Mouse (Mus musculus) frontal cortex, postnatal 36 days (tissue): ENCODE measurements at regions not wholly inside any gene's neighbourhood (a gene's known extent, or its start where the extent isn't known, plus 50 kb on each side); places are given as distances from the start of the nearest gene placed in this dataset.

Experiments used
- DNase-seq, 2 experiments: peaks; one replicate each; pipeline ENCODE4 v3.0.0; 2022; ENCODE audit warnings: low spot score in 2 of 2

DNA sequence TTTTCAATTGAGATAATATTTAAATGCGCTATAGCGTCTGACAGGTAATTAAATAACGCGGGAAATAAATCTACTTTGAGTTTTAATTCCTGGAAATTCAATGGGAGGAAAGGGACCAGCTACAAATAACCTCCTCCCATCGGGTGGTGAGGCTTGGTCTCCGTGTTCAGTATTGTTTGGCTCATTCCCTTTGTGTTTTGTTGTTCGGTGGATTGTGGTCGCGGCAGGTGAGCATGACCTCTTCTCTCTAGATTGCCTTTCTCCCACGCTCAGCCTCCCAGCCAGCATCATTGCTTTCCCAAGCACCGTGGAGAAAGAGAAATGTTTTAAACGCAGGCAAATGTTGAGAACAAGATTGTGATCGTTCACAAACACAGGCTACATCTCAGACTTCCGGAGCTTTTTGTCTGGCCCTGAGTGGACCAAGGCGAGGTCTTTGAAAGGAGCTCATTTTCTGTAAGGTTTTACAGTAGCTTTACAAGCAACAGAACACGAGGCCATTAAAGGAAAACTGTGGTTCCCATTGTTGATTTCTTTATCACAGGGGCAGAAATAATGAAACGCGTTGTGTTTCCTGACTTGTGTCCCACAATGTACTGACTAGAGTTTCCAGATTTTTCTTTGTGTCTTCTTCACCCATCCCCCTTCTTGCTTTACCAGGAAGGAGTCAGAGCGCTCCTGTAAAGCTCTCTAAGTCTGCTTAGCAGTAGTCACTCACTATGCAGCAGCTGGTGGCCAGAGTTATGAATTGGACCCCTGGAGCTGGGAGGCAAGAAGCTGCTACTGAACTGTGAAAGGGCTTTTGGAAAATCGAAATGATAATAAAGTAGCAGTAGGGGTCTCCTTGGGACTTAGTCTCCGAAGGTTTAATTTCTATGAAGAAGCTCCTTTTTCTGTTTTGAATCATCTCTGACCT, 337.7 kb downstream of the Galc start:
- DNase-seq, result no peak

DNA sequence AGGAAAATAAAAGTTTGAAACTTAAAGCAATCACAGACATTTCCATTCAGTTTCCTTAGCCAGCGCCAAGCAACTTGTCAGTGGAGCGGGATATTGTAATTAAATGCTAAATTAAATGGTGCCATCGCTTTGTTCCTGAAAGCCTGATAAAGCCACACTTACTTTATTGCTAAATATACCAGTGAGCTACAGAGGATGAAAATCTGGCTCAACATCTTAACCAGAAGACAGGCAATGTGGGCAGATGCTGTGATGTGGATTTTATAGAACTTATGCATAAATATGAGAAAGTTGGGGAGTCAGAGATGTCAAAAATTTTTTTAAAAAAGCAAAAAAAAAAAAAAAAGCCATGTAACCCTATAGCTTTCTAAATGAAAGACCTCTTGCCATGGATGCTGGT, 340.8 kb downstream of the Galc start:
- peak; percentile 3 to 57 for DNase-seq

GRCm38 (mm10) chr12:97915026-97915425, 344.2 kb downstream of the Galc start:
- no peak for DNase-seq

- no peak for DNase-seq
Observed at GRCm38 (mm10) chr12:97912730-97913129, 346.5 kb downstream of the Galc start.

DNA sequence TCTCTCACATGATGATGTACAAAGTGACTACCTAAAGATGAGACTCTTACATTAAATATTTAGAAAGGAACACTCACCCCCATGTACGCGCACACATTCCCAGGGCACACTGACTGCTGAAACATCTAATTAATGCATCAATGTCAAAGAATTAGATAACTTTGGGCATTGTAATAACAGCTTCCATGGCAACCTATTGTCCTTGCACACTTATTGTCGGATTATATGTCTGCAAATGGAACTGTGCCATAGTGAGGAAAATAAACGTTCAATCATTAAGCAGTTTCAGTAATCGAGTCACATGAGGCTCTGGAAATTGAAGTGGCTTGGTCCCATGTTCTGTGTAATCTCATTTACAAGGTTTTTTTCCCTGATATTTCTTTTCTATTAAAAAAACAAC, 360.0 kb downstream of the Galc start:
- no peak for DNase-seq

DNA sequence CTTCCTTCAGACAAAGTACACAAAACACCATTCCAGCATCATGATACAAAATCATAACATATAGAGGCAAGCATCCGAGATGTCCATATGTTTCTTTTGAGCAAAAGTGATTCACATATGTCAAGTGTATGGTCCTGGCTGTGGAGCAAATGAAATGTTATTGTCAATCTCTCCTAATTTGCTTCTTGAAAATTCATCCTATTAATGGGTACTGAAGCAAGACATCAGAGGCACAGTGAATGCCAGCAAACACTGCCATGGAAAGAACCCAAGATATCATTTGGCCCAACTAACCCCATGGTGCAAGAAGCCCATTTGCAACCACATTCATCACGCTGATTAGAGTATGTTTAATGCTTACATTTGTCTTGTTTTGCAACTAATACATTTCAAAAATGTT, 361.1 kb downstream of the Galc start:
- no peak for DNase-seq

DNA sequence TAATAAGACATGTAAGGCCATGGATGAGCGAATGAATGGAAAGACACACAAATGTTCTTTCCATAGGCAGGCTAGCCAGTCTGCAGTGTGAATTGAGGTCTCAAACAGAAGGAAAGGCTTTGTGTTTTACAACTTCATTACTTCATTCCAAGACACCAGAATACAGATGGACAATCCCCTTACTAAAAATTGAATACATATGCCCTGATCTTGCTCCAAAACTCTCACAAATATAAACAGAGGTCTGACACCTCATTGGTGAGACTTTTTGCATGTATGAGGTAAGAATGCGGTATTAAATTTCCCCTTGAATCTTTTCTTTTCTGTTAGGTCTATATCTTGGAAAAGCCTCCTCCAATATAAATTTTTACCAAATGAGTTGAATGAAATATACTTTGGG, 363.3 kb downstream of the Galc start:
- DNase-seq, result no peak

- DNase-seq, result peak; percentile 2 to 19
Observed at GRCm38 (mm10) chr12:97888801-97889455, 370.3 kb downstream of the Galc start.

- DNase-seq, result no peak
Observed at GRCm38 (mm10) chr12:97888291-97888800, 370.9 kb downstream of the Galc start.

DNA sequence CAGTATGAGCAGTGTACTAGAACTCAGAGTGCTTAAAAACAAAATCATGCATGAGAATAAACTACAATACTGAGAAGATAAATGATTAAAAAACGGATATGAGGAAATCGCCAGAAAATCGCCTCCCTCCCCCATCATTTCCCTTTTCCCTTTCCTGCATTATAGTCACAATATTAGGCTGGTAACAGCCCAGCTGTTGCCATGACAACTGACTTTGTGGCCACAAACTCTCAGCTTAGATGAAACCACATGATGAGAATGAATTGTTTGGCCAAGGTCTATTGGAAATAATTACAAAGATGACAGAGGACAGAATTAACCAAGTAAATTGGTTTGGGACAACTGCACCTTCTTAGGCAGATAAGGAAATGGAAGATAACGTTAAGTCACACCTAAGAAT, 376.8 kb downstream of the Galc start:
- DNase-seq, result no peak

- peak; percentile 77 to 89 for DNase-seq
Observed at GRCm38 (mm10) chr12:97872391-97872790, 386.9 kb downstream of the Galc start.

- DNase-seq, result no peak
Observed at GRCm38 (mm10) chr12:97862921-97863320, 396.3 kb downstream of the Galc start.

DNA sequence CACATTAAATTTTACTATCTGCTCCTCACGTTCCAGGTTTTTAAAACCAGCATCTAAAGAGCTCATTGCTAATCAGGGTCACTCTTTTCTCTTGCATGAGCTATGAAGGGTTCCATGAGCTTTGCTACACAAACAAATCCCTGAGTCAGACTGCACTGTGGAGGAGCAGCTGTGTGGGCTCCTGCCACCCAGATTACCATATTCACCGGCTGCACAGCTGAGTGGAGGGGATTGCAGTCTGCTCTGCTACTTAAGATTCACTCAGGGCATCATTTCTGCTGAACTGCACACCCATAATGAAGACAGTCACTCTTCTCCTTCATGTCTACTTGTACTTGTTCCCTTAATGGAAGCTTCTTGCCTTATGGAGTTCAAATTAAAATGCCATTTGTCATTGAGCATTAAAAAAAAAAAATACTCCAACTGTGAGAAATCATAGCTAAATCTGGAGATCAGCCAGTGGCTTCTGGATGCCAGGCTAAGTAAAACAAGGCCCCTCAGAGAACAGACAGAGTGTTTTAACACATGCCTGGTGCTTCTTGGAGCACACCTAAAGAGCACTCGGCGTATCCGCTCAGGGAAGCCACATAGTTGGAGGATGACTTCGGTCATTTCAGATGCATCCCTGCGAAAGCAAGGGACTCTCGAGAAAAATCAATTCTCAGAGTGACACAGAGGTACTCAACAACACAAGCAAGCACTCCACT, 422.9 kb downstream of the Galc start:
- DNase-seq, result peak; percentile 56 to 66

DNA sequence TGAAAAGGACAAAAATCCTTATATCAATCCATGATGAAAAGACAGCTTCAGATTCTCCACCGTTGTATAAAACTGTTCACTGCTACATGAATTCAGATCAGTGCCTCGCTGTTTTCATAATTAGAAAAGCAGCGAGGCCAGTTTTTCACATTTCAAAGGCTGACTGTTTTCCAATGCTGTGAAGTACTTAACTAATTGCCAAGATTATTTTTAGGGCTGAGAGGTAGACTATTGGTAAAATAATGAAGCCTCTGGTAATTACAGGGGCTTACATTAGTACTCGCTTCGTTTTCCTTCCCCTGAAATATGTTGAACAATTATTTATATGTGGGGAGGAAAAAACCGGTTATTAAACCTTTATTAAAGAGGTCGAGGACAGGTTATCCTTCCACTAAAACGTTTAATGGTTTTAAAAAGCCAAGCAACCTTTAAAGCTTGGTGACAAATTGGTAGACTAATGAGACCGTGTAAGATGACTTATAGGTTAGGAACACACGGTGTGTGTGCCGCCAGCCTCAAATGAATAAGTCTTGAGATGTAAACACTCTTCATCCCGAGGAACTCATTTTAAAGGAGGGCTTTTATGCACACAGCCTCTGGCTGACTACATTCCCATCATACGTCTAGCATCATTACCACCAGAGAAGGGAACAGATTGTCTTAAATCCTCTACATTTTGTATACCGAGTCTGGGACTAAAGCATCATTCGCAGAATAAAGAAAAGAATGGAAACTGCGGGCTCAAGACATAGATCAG, 465.7 kb downstream of the Galc start:
- no peak for DNase-seq

GRCm38 (mm10) chr12:97783476-97783875, 475.8 kb downstream of the Galc start:
- no peak for DNase-seq

DNA sequence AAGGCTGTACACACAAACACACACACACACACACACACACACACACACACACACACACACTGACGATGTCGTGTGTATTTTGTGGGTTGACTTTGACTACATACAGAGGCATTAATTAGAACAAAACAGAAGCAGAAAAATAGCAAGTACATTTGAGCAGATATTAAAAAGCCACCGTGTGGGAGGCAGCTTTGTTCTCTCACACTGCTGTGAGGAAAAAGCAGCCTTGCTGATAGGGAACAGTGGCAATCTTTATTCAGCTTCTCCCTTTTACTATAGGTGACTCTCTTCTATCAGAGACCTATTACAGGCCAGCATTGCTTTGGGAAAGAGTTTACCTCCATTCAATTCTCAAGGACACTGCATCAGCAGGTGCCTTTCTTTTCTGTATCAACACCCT, 500.1 kb downstream of the Galc start:
- DNase-seq, result no peak

- peak in 1 of 2 experiments; percentile 23 for DNase-seq
Observed at GRCm38 (mm10) chr12:97758624-97759023, 500.6 kb downstream of the Galc start.

- peak in 1 of 2 experiments; percentile 56 for DNase-seq
Observed at GRCm38 (mm10) chr12:97750166-97750565, 509.1 kb downstream of the Galc start.

DNA sequence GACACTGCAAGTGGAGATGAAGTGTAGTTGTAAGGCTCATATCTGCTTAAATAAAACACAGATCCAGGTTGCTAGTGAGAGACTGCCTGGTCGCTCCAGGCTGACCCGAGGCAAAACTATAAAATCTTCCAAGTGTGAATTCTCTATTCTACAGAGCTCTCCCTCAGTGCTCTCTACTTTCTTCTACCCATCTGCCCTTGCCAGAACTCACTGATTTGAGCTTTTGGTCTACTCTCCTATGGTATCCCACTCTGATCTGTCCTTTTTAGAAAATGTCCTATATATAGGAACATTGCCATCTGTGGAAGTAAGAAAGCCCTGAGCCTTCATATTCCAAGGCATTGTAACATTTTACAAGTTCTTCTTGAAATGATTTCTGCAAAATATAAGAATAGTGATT, 518.3 kb downstream of the Galc start:
- peak in 1 of 2 experiments; percentile 55 for DNase-seq

- DNase-seq, result peak in 1 of 2 experiments; percentile 24
Observed at GRCm38 (mm10) chr12:97732078-97732580, 527.1 kb downstream of the Galc start.

DNA sequence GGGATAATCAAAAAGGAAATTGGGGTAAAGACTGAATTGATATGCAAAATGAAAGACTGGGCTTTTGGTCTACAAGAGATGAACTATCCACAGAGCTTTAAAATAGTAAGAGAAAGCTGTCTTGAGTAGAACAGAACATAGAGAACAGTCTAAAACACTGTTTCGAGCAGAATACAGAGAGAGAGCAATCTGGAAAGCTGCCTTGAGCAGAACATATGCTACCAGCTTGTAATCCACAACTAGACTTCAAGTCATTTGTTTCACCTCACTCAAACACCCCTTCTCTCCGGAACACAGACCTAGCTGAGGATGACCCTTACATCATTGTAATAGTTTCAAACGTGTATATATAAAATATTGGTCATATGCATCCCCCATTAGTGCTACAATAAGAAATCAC, 538.7 kb downstream of the Galc start:
- peak in 1 of 2 experiments; percentile 20 for DNase-seq
